Mouse (Mus musculus): ENCODE measurements around the gene Adora2a.
"Not testable (repeated sequence)": the region's sequence is repeated elsewhere in the genome, so short reads cannot be mapped to it uniquely, and the experiment has no call there.

Adora2a gene

DNA sequence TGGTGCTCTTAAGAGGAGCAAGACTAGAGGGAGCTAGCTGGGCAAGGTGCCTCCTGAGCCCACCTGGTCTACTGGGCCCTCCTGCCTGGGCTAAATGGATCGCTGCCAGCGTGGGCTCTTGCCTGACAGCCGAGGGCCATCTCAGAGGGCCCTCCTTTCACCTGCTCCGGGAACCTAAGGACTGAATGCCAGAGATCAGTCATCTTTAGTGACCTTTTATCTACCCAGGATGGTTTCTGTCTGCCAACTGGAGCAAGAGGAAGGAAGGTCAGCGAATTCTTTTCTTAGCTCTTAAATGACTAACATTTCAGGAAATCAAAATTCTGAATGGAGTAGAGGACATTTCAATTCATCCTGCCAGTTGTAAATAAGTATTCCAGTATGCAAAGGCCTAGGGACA, 33.9 kb downstream of the Adora2a start:
- DNase-seq (ENCODE audit: low spot score): no peak

DNA sequence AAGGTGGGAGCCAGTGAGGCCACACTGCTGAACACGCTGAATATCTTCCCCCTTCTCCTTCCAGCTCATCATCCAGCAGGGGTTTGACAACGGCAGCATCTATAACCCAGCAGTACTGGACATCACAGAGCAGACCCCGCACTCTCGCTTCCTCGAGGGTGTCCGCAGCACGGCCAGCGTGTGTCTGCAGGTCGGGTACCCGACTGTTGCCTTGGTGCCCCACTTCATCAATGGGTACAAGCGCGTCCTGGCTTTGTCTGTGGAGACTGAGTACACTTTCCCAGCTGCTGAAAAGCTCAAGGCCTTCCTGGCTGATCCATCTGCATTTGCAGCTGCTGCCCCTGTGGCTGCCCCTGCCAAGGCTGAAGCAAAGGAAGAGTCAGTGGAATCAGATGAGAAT, 35.9 kb downstream of the Adora2a start:
- no peak for DNase-seq (ENCODE audit: low spot score)

DNA sequence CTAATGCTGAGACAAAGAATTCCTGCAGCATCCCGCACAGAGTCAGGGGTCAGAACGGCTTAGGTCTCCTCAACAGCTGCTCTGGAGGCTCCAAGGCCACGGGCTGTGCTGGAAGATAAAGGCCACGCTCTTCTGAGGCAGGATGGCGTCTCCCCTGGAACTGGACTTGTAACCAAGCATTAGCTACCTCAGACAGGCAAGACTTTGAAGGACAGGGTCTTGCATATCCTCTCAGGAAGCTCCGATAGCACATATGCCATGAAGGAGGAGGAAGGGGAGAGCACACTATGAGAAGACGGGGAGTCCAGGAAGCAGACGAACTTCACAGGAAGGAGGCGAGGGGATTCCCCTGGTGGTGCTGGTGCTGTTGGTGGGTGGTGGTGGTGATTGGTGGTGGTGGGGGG, 37.2 kb downstream of the Adora2a start:
- not testable (repeated sequence) for DNase-seq (ENCODE audit: low spot score)

DNA sequence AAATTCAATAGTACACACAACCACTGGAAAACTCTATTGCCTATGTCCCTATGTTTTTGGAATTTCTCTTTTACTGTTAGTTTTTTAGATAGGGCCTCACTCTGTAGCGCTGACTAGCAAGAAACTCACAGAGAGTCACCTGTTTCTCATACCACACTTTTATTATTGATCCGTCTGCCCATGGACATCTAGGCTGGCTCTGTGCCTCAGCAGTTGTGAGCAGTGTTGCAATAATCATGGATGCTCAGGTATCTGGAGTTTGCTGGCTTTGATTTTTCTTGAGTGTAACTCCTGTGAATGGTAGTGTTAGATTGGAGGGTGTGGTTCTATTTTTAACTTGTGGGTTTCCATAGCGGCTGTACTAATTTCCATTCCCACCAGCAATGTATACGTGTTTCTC, 38.7 kb downstream of the Adora2a start:
- no peak for DNase-seq (ENCODE audit: low spot score)

DNA sequence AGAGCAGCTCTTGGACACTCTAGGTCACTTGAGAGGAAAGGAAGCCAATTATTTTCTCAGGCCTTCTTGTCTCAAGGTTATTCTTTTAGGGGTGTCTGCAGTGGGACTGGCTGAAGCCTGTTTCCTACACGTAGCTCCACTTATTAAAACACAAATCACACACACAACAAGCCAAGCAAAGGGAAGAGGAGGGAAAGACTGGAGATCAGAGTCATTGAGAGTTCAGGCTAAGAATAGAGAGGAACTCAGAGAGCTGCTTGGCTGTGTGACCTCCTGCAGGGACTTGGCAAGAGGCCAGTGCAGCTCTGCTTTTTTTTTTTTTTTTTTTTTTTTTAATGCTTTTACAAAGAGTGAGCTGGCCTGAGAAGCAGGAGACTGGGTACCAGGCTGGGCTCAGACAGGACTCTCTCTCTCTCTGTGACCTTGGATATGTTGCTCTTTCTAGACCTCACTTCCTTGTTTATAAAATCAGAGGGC, 47.6 kb downstream of the Adora2a start:
- DNase-seq (ENCODE audit: low spot score): peak; percentile 61

DNA sequence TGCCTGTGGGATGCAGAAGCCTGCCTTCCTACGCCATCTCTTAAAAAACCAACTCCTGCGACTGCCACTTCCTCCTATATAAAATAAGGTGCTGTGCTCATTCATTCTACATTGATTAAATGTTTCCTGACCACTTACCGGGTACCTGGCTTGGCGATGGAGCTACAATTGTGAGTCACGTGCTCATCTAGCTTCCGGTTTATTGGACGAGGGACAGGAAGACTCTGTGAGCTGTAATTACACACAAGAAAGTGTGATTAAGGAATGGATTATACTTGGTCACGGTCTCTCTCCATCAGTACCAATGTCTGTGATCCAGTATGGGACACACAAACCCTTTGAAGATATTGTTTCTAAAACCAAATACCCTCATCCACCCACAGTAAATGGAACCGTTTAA, 48.1 kb downstream of the Adora2a start:
- no peak for DNase-seq (ENCODE audit: low spot score)

DNA sequence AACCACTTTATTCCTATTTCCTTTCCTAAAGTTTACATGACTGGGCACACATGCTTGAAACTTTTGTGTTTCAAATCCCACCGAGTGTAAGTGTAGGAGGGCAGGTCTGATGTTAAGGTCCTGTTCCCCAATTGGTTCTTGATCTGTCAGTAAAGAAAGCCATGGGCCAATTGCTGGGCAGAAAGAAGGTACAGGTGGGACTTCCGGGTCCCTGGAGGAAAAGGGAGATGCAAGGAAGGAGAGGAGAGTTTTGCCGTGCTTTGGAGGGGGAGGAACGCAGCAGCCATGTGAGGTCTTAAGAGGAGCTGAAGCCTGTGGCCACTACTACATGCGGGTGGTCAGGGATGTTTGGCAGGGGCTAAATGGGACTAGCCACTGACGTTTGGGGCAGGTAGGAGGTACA, 48.6 kb downstream of the Adora2a start:
- DNase-seq (ENCODE audit: low spot score): no peak

DNA sequence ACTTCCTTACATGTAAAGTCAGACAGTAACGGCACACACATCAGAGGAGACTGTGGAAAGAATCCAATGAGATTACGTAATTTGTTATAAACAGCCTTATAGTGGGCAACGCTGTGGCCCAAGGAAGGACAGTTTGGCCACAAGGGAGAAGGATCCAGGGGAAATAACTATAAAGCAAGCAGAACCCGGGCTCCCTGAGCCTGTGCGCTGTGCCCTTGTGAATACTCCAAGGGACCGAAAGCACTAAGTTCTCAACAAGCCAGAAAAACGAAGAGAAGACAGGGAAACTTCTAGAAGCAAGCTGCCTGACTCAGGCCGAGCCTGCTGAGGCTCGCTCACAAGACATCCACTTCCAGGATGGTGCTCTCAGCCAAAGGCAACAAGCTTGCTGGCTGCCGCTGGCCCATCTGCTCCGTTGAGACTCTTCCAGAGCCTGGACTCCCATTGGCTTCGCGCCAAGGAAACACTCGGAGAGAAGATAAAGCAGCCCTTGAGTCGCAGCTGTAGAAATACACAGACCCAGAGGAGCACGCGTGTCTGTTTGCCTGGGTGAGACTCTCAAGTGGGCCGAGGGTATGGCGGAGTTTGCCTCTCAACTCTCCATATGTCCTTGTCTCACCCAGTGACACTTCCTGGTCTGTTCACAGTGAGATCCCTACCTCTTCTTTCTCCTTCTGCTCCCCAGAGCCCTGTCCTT, 57.1 kb downstream of the Adora2a start:
- DNase-seq (ENCODE audit: low spot score): not testable (repeated sequence)

DNA sequence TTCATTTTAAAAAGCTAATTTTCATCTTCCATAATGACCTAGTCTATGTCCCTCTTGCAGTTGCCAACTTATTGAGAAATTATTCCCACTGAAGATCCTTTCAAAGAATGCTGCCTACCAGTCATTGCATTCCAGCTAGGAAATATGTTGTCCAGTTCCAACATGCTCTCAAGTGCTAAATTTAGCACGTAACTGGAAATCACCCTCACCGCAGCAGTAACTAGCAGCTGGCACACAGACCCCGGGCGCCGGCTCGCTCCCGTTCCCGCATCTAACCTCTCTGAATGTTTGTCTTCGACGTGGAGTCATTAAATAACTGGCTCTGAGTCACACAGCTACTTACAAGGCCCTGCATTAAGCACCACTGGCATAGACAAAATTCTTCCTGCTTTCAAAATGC, 62.0 kb downstream of the Adora2a start:
- DNase-seq (ENCODE audit: low spot score): no peak

Measured in retina, embryonic 14.5 days (tissue).